Mouse (Mus musculus) forebrain, embryonic 11.5 days (tissue): ENCODE measurements around the gene Mafg. TPM values are rescaled to one million over a fixed set of nuclear protein-coding genes. Genes with fewer than 3 reads are reported as not detected.
A peak's percentile ranks its signal among the peaks of the same experiment; 100 is the strongest.

Source experiments
- ATAC-seq: fragments of 200-750 bp; cut with Nextera tagmentation; replicated peaks from 2 replicates; pipeline ENCODE4 v1.8.0; 2017; ENCODE audit warnings: moderate TSS enrichment; ENCODE audit not compliant: low FRiP score
- DNase-seq: peaks from one replicate; pipeline ENCODE4 v3.0.0-alpha.2; 2017; ENCODE audit warnings: low spot score
- H3K27ac ChIP-seq: fragments of 300-500 bp; sonication (generic); 2 replicates; pipeline ENCODE4 v1.5.1; 2014; ENCODE audit warnings: low read depth, low read length
- H3K27me3 ChIP-seq: fragments of 300-500 bp; sonication (generic); 2 replicates; pipeline ENCODE4 v1.6.1; 2014; ENCODE audit warnings: mild to moderate bottlenecking, low read length, mixed read lengths; ENCODE audit not compliant: control insufficient read depth, insufficient read depth
- H3K36me3 ChIP-seq: fragments of 300-500 bp; sonication (generic); 2 replicates; pipeline ENCODE4 v1.6.1; 2014; ENCODE audit warnings: mild to moderate bottlenecking, low read length, moderate library complexity, mixed read lengths; ENCODE audit not compliant: control insufficient read depth, insufficient read depth
- H3K4me1 ChIP-seq: fragments of 300-500 bp; sonication (generic); replicated peaks from 2 replicates; pipeline ENCODE4 v1.6.1; 2014; ENCODE audit warnings: low read length, mixed read lengths; ENCODE audit not compliant: control insufficient read depth, insufficient read depth
- H3K4me2 ChIP-seq: fragments of 300-500 bp; sonication (generic); 2 replicates; pipeline ENCODE4 v1.6.1; 2014; ENCODE audit warnings: low read depth, mild to moderate bottlenecking, low read length, moderate library complexity, mixed read lengths; ENCODE audit not compliant: severe bottlenecking
- H3K4me3 ChIP-seq: fragments of 300-500 bp; sonication (generic); 2 replicates; pipeline ENCODE4 v1.5.1; 2014; ENCODE audit warnings: low read depth, low read length
- H3K9ac ChIP-seq: fragments of 300-500 bp; sonication (generic); 2 replicates; pipeline ENCODE4 v1.6.1; 2014; ENCODE audit warnings: low read length
- H3K9me3 ChIP-seq: fragments of 300-500 bp; sonication (generic); 2 replicates; pipeline ENCODE4 v1.6.1; 2016; ENCODE audit warnings: low read length, mixed read lengths; ENCODE audit not compliant: control insufficient read depth
- WGBS: fragments of 180-500 bp; shearing (Covaris S2); extraction: QIAGEN DNeasy Blood & Tissue Kit; methylation state at CpG from one replicate; pipeline ENCODE4 v1.1.7; 2014; 5-methylcytosine and 5-hydroxymethylcytosine counted together
- polyA plus RNA-seq: library from polyadenylated mRNA; unstranded; fragments of >200 nt; fragmentation: Nextera tagmentation; extraction: Ambion mirVana; gene quantifications from 2 replicates; pipeline ENCODE4 v1.2.1, GENCODE M21; 2014

The Mafg gene
- polyA plus RNA-seq, 1 experiment from 2014 or later: 25.5 TPM

GRCm38 (mm10) chr11:120620195-120620594, 13.2 kb downstream of the Mafg start:
- Histone ChIP-seq H3K4me1 (peaks cover 11% of the 10 kb centered on the region; the same call in 1 of the 2 replicates), H3K27ac (no peak overlapping the region), H3K4me2 (no peak overlapping the region), H3K36me3 (peaks cover 3% of the 10 kb centered on the region; the same call in 1 of the 2 replicates), H3K27me3 (no peaks in the 10 kb centered on the region), H3K9ac (no peak overlapping the region), H3K9me3 (no peaks in the 10 kb centered on the region), H3K4me3 (no peak overlapping the region)
- ATAC-seq (no peak), DNase-seq (no peak)
- 94% methylated on average over 14 of the region's 14 CpGs for WGBS

GRCm38 (mm10) chr11:120618619-120619535, 14.5 kb downstream of the Mafg start:
- Histone ChIP-seq H3K27me3 (no peaks in the 10 kb centered on the region), H3K27ac (no peak overlapping the region), H3K9ac (no peak overlapping the region), H3K4me3 (no peak overlapping the region), H3K36me3 (peaks cover 3% of the 10 kb centered on the region; the same call in 1 of the 2 replicates), H3K4me1 (peaks cover 11% of the 10 kb centered on the region; the same call in 1 of the 2 replicates), H3K4me2 (no peak overlapping the region), H3K9me3 (no peaks in the 10 kb centered on the region)
- ATAC-seq: no peak
- 94% methylated on average over 25 of the region's 25 CpGs for WGBS
- no peak for DNase-seq

- ATAC-seq: peak; percentile 95
- no peaks in the 10 kb centered on the region for H3K9me3 ChIP-seq
- peaks cover 3% of the 10 kb centered on the region; the same call in 1 of the 2 replicates for H3K36me3 ChIP-seq
- no peaks in the 10 kb centered on the region for H3K27me3 ChIP-seq
- peak within 1 kb of the TSS; percentile 82 for H3K9ac ChIP-seq
- peak within 1 kb of the TSS; percentile 79 for H3K4me3 ChIP-seq
- WGBS: under 1% methylated on average over 55 of the region's 56 CpGs
- peak within 1 kb of the TSS; percentile 66; the same call in 1 of the 2 replicates for H3K27ac ChIP-seq
- peak within 1 kb of the TSS; percentile 82 for H3K4me2 ChIP-seq
- peaks cover 11% of the 10 kb centered on the region; the same call in 1 of the 2 replicates for H3K4me1 ChIP-seq
- DNase-seq: peak; percentile 94
Observed at GRCm38 (mm10) chr11:120617519-120618112, 15.8 kb downstream of the Mafg start, which contains the start of gene Pcyt2. Pcyt2 (minus strand) TSS chr11:120617936.

- Histone ChIP-seq H3K9ac (peak overlapping the region; percentile 82), H3K4me2 (peak overlapping the region; percentile 82), H3K36me3 (peaks cover 3% of the 10 kb centered on the region; the same call in 1 of the 2 replicates), H3K4me1 (peaks cover 11% of the 10 kb centered on the region; the same call in 1 of the 2 replicates), H3K27ac (no peak overlapping the region), H3K4me3 (peak overlapping the region; percentile 79), H3K27me3 (no peaks in the 10 kb centered on the region), H3K9me3 (no peaks in the 10 kb centered on the region)
- no peak for ATAC-seq
- no peak for DNase-seq
- 50% methylated on average over 4 of the region's 4 CpGs for WGBS
Observed at GRCm38 (mm10) chr11:120616617-120617294, 16.6 kb downstream of the Mafg start.

- 92% methylated on average over 11 of the region's 11 CpGs for WGBS
- Histone ChIP-seq H3K9ac (no peak overlapping the region), H3K4me2 (0 out of 2 replicates have a peak overlapping the region, but pooled peaks have one; percentile 21), H3K27me3 (no peaks in the 10 kb centered on the region), H3K4me1 (peaks cover 11% of the 10 kb centered on the region; the same call in 1 of the 2 replicates), H3K4me3 (no peak overlapping the region), H3K9me3 (no peaks in the 10 kb centered on the region), H3K36me3 (peaks cover 3% of the 10 kb centered on the region; the same call in 1 of the 2 replicates), H3K27ac (no peak overlapping the region)
- no peak for ATAC-seq
- no peak for DNase-seq
Observed at GRCm38 (mm10) chr11:120615606-120616203, 17.7 kb downstream of the Mafg start.

- H3K36me3 ChIP-seq: no peaks in the 10 kb centered on the region; the same call in 1 of the 2 replicates
- H3K9ac ChIP-seq: no peak overlapping the region
- H3K27me3 ChIP-seq: no peaks in the 10 kb centered on the region
- WGBS: 95% methylated on average over 6 of the region's 6 CpGs
- H3K4me3 ChIP-seq: no peak overlapping the region
- no peaks in the 10 kb centered on the region for H3K9me3 ChIP-seq
- ATAC-seq (no peak), DNase-seq (no peak)
- H3K4me1 ChIP-seq: peaks cover 11% of the 10 kb centered on the region; the same call in 1 of the 2 replicates
- H3K27ac ChIP-seq: no peak overlapping the region
- no peak overlapping the region for H3K4me2 ChIP-seq
Observed at GRCm38 (mm10) chr11:120615167-120615566, 18.2 kb downstream of the Mafg start.

GRCm38 (mm10) chr11:120613976-120614375, 19.4 kb downstream of the Mafg start:
- ATAC-seq (no peak), DNase-seq (no peak)
- no peaks in the 10 kb centered on the region; the same call in 1 of the 2 replicates for H3K36me3 ChIP-seq
- no peak overlapping the region for H3K4me2 ChIP-seq
- H3K4me1 ChIP-seq: peaks cover 11% of the 10 kb centered on the region; the same call in 1 of the 2 replicates
- H3K27me3 ChIP-seq: no peaks in the 10 kb centered on the region
- WGBS: 89% methylated on average over 8 of the region's 8 CpGs
- no peak overlapping the region for H3K27ac ChIP-seq
- no peaks in the 10 kb centered on the region for H3K9me3 ChIP-seq
- H3K9ac ChIP-seq: no peak overlapping the region
- no peak overlapping the region for H3K4me3 ChIP-seq
